Mouse (Mus musculus): ENCODE measurements around the gene Zbtb37. TPM values are rescaled to one million over a fixed set of nuclear protein-coding genes. Genes with fewer than 3 reads are reported as not detected.
"Not testable (repeated sequence)": the region's sequence is repeated elsewhere in the genome, so short reads cannot be mapped to it uniquely, and the experiment has no call there.

The Zbtb37 gene
- polyA plus RNA-seq, 1 experiment, result not detected

- TF ChIP-seq TAL1 (IDR thresholded peaks at IDR 0.05; ENCODE audit: low read length), result no peak
- no peak for TF ChIP-seq GATA1 (IDR thresholded peaks at IDR 0.05; ENCODE audit: low read length)
- peaks cover 4% of the 10 kb centered on the region; the same call in 1 of the 2 replicates for H3K27me3 ChIP-seq (ENCODE audit: control insufficient read depth)
- H3K4me1 ChIP-seq (ENCODE audit: control insufficient read depth), result no peaks in the 10 kb centered on the region
- no peaks in the 10 kb centered on the region for H3K9me3 ChIP-seq (ENCODE audit: control insufficient read depth, low read length)
- H3K36me3 ChIP-seq (ENCODE audit: control insufficient read depth), result peaks cover 3% of the 10 kb centered on the region; the same call in 1 of the 2 replicates
- H3K4me3 ChIP-seq (replicated peaks), result peak overlapping the region; percentile 53
These were observed 47.6 kb downstream of the Zbtb37 start for GRCm38 (mm10) chr1:160986881-160987635.

- Histone ChIP-seq H3K4me3 (replicated peaks) (no peak overlapping the region), H3K4me1 (ENCODE audit: control insufficient read depth) (no peaks in the 10 kb centered on the region), H3K9me3 (ENCODE audit: control insufficient read depth, low read length) (no peaks in the 10 kb centered on the region), H3K27me3 (ENCODE audit: control insufficient read depth) (no peaks in the 10 kb centered on the region), H3K36me3 (ENCODE audit: control insufficient read depth) (no peaks in the 10 kb centered on the region)
- TF ChIP-seq GATA1 (IDR thresholded peaks at IDR 0.05; ENCODE audit: low read length) (no peak), TAL1 (IDR thresholded peaks at IDR 0.05; ENCODE audit: low read length) (no peak)
These were observed 49.2 kb downstream of the Zbtb37 start for GRCm38 (mm10) chr1:160985477-160985876.

- not testable (repeated sequence) for H3K27me3 ChIP-seq (ENCODE audit: control insufficient read depth); H3K4me3 ChIP-seq (replicated peaks); H3K36me3 ChIP-seq (ENCODE audit: control insufficient read depth); H3K9me3 ChIP-seq (ENCODE audit: control insufficient read depth, low read length); H3K4me1 ChIP-seq (ENCODE audit: control insufficient read depth)
These were observed 49.9 kb downstream of the Zbtb37 start for GRCm38 (mm10) chr1:160984731-160985130.

GRCm38 (mm10) chr1:160982887-160983286 lies 51.8 kb downstream of the Zbtb37 start:
- Histone ChIP-seq H3K36me3 (ENCODE audit: control insufficient read depth) (no peaks in the 10 kb centered on the region), H3K27me3 (ENCODE audit: control insufficient read depth) (no peaks in the 10 kb centered on the region), H3K9me3 (ENCODE audit: control insufficient read depth, low read length) (no peaks in the 10 kb centered on the region), H3K4me1 (ENCODE audit: control insufficient read depth) (no peaks in the 10 kb centered on the region), H3K4me3 (replicated peaks) (no peak overlapping the region)
- TF ChIP-seq GATA1 (IDR thresholded peaks at IDR 0.05; ENCODE audit: low read length) (no peak), TAL1 (IDR thresholded peaks at IDR 0.05; ENCODE audit: low read length) (no peak)

- no peaks in the 10 kb centered on the region for H3K4me1 ChIP-seq (ENCODE audit: control insufficient read depth)
- H3K9me3 ChIP-seq (ENCODE audit: control insufficient read depth, low read length), result no peaks in the 10 kb centered on the region
- TF ChIP-seq TAL1 (IDR thresholded peaks at IDR 0.05; ENCODE audit: low read length) (no peak), GATA1 (IDR thresholded peaks at IDR 0.05; ENCODE audit: low read length) (no peak)
- no peaks in the 10 kb centered on the region for H3K27me3 ChIP-seq (ENCODE audit: control insufficient read depth)
- H3K36me3 ChIP-seq (ENCODE audit: control insufficient read depth), result no peaks in the 10 kb centered on the region; the same call in none of the 2 replicates
- H3K4me3 ChIP-seq (replicated peaks), result no peak overlapping the region
These were observed 53.3 kb downstream of the Zbtb37 start for GRCm38 (mm10) chr1:160981337-160981736.

- no peak overlapping the region for H3K4me3 ChIP-seq (replicated peaks)
- H3K36me3 ChIP-seq (ENCODE audit: control insufficient read depth), result peaks cover 4% of the 10 kb centered on the region
- TF ChIP-seq GATA1 (IDR thresholded peaks at IDR 0.05; ENCODE audit: low read length) (no peak), TAL1 (IDR thresholded peaks at IDR 0.05; ENCODE audit: low read length) (no peak)
- no peaks in the 10 kb centered on the region for H3K4me1 ChIP-seq (ENCODE audit: control insufficient read depth)
- H3K27me3 ChIP-seq (ENCODE audit: control insufficient read depth), result no peaks in the 10 kb centered on the region
- no peaks in the 10 kb centered on the region for H3K9me3 ChIP-seq (ENCODE audit: control insufficient read depth, low read length)
These were observed 54.0 kb downstream of the Zbtb37 start for GRCm38 (mm10) chr1:160980537-160981234.

- H3K4me3 ChIP-seq (replicated peaks), result no peak overlapping the region
- TF ChIP-seq TAL1 (IDR thresholded peaks at IDR 0.05; ENCODE audit: low read length) (no peak), GATA1 (IDR thresholded peaks at IDR 0.05; ENCODE audit: low read length) (no peak)
- H3K9me3 ChIP-seq (ENCODE audit: control insufficient read depth, low read length), result no peaks in the 10 kb centered on the region
- H3K36me3 ChIP-seq (ENCODE audit: control insufficient read depth), result peaks cover 7% of the 10 kb centered on the region
- H3K4me1 ChIP-seq (ENCODE audit: control insufficient read depth), result no peaks in the 10 kb centered on the region
- H3K27me3 ChIP-seq (ENCODE audit: control insufficient read depth), result no peaks in the 10 kb centered on the region
These were observed 54.6 kb downstream of the Zbtb37 start for GRCm38 (mm10) chr1:160980021-160980420.

- no peaks in the 10 kb centered on the region for H3K9me3 ChIP-seq (ENCODE audit: control insufficient read depth, low read length)
- H3K36me3 ChIP-seq (ENCODE audit: control insufficient read depth), result peaks cover 12% of the 10 kb centered on the region
- no peak within 1 kb of the TSS for H3K4me3 ChIP-seq (replicated peaks)
- no peaks in the 10 kb centered on the region for H3K4me1 ChIP-seq (ENCODE audit: control insufficient read depth)
- no peaks in the 10 kb centered on the region for H3K27me3 ChIP-seq (ENCODE audit: control insufficient read depth)
- no peak for TF ChIP-seq GATA1 (IDR thresholded peaks at IDR 0.05; ENCODE audit: low read length)
- TF ChIP-seq TAL1 (IDR thresholded peaks at IDR 0.05; ENCODE audit: low read length), result no peak
These were observed 56.4 kb downstream of the Zbtb37 start, which contains the start of gene Serpinc1 for GRCm38 (mm10) chr1:160978071-160978735. Gene Serpinc1 (plus strand): TSS chr1:160978585.

GRCm38 (mm10) chr1:160968643-160969042 lies 66.0 kb downstream of the Zbtb37 start:
- Histone ChIP-seq H3K27me3 (ENCODE audit: control insufficient read depth) (no peaks in the 10 kb centered on the region), H3K36me3 (ENCODE audit: control insufficient read depth) (peaks cover 83% of the 10 kb centered on the region), H3K4me1 (ENCODE audit: control insufficient read depth) (no peaks in the 10 kb centered on the region), H3K9me3 (ENCODE audit: control insufficient read depth, low read length) (no peaks in the 10 kb centered on the region), H3K4me3 (replicated peaks) (no peak overlapping the region)
- no peak for TF ChIP-seq GATA1 (IDR thresholded peaks at IDR 0.05; ENCODE audit: low read length)
- TF ChIP-seq TAL1 (IDR thresholded peaks at IDR 0.05; ENCODE audit: low read length), result no peak
